Mouse (Mus musculus) forebrain, embryonic 15.5 days (tissue): Measurements from ENCODE around the gene Kif26b. TPM values are rescaled to one million over a fixed set of nuclear protein-coding genes. Genes with fewer than 3 reads are reported as not detected.

Experiments used
- ATAC-seq: fragments of 200-750 bp; cut with Nextera tagmentation; replicated peaks from 2 replicates; pipeline ENCODE4 v1.8.0; 2017; ENCODE audit warnings: mild to moderate bottlenecking, moderate TSS enrichment, moderate library complexity
- H3K27ac ChIP-seq: fragments of 300-500 bp; sonication (generic); replicated peaks from 2 replicates; pipeline ENCODE4 v1.5.1; 2015; ENCODE audit warnings: mild to moderate bottlenecking, inconsistent platforms
- H3K27me3 ChIP-seq: fragments of 300-500 bp; sonication (generic); 2 replicates; pipeline ENCODE4 v1.6.1; 2015; ENCODE audit warnings: inconsistent platforms
- H3K36me3 ChIP-seq: fragments of 300-500 bp; sonication (generic); 2 replicates; pipeline ENCODE4 v1.6.1; 2015; ENCODE audit warnings: mild to moderate bottlenecking, inconsistent platforms
- H3K4me1 ChIP-seq: fragments of 300-500 bp; sonication (generic); 2 replicates; pipeline ENCODE4 v1.6.1; 2015; ENCODE audit warnings: inconsistent platforms
- H3K4me2 ChIP-seq: fragments of 300-500 bp; sonication (generic); replicated peaks from 2 replicates; pipeline ENCODE4 v1.6.1; 2015; ENCODE audit warnings: mild to moderate bottlenecking, inconsistent platforms
- H3K4me3 ChIP-seq: fragments of 300-500 bp; sonication (generic); 2 replicates; pipeline ENCODE4 v1.5.1; 2015; ENCODE audit warnings: mild to moderate bottlenecking, inconsistent platforms
- H3K9ac ChIP-seq: fragments of 300-500 bp; sonication (generic); replicated peaks from 2 replicates; pipeline ENCODE4 v1.6.1; 2015; ENCODE audit warnings: mild to moderate bottlenecking, inconsistent platforms
- H3K9me3 ChIP-seq: fragments of 300-500 bp; sonication (generic); 2 replicates; pipeline ENCODE4 v1.6.1; 2016; ENCODE audit warnings: inconsistent platforms
- WGBS: fragments of 180-500 bp; shearing (Covaris S2); methylation state at CpG from one replicate; pipeline ENCODE4 v1.1.7; 2015; ENCODE audit warnings: mixed read lengths; 5-methylcytosine and 5-hydroxymethylcytosine counted together
- polyA plus RNA-seq: library from polyadenylated mRNA; unstranded; fragments of >200 nt; fragmentation: Nextera tagmentation; extraction: Ambion mirVana; gene quantifications from 2 replicates; pipeline ENCODE4 v1.2.1, GENCODE M21; 2015

The Kif26b gene
- polyA plus RNA-seq, 1 experiment from 2014 or later = 4.3 TPM

- Histone ChIP-seq H3K27ac (no peak overlapping the region), H3K36me3 (no peaks in the 10 kb centered on the region), H3K9ac (no peak overlapping the region), H3K4me1 (no peaks in the 10 kb centered on the region), H3K4me3 (no peak overlapping the region), H3K4me2 (no peak overlapping the region), H3K27me3 (no peaks in the 10 kb centered on the region), H3K9me3 (no peaks in the 10 kb centered on the region)
- no peak for ATAC-seq
- WGBS = 84% methylated on average over 4 of the region's 4 CpGs
These were observed 126.6 kb downstream of the Kif26b start for GRCm38 (mm10) chr1:178655525-178655924.

- Histone ChIP-seq H3K4me1 (no peaks in the 10 kb centered on the region), H3K36me3 (no peaks in the 10 kb centered on the region), H3K4me2 (no peak overlapping the region), H3K27ac (no peak overlapping the region), H3K9ac (no peak overlapping the region), H3K4me3 (no peak overlapping the region), H3K9me3 (no peaks in the 10 kb centered on the region), H3K27me3 (no peaks in the 10 kb centered on the region)
- WGBS = 62% methylated on average over 3 of the region's 3 CpGs
- ATAC-seq = no peak
These were observed 132.1 kb downstream of the Kif26b start for GRCm38 (mm10) chr1:178661035-178661434.

- no peak for ATAC-seq
- H3K4me3 ChIP-seq = no peak overlapping the region
- no peaks in the 10 kb centered on the region for H3K36me3 ChIP-seq
- 73% methylated on average over 5 of the region's 5 CpGs for WGBS
- H3K4me1 ChIP-seq = no peaks in the 10 kb centered on the region
- H3K27me3 ChIP-seq = no peaks in the 10 kb centered on the region
- H3K27ac ChIP-seq = no peak overlapping the region
- no peaks in the 10 kb centered on the region for H3K9me3 ChIP-seq
- no peak overlapping the region for H3K9ac ChIP-seq
- H3K4me2 ChIP-seq = no peak overlapping the region
These were observed 132.6 kb downstream of the Kif26b start for GRCm38 (mm10) chr1:178661556-178661955.

- H3K27me3 ChIP-seq = no peaks in the 10 kb centered on the region
- ATAC-seq = no peak
- no peak overlapping the region for H3K9ac ChIP-seq
- H3K9me3 ChIP-seq = no peaks in the 10 kb centered on the region
- no peak overlapping the region for H3K27ac ChIP-seq
- no peaks in the 10 kb centered on the region for H3K36me3 ChIP-seq
- 69% methylated on average over 1 of the region's 1 CpGs for WGBS
- H3K4me2 ChIP-seq = no peak overlapping the region
- H3K4me3 ChIP-seq = no peak overlapping the region
- no peaks in the 10 kb centered on the region for H3K4me1 ChIP-seq
These were observed 134.6 kb downstream of the Kif26b start for GRCm38 (mm10) chr1:178663539-178663938.

- no peak for ATAC-seq
- 69% methylated on average over 5 of the region's 5 CpGs for WGBS
These were observed 135.5 kb downstream of the Kif26b start for GRCm38 (mm10) chr1:178664271-178664969.

GRCm38 (mm10) chr1:178666524-178666923 lies 137.6 kb downstream of the Kif26b start:
- no peaks in the 10 kb centered on the region for H3K4me1 ChIP-seq
- H3K4me3 ChIP-seq = no peak overlapping the region
- no peak overlapping the region for H3K9ac ChIP-seq
- H3K27ac ChIP-seq = no peak overlapping the region
- WGBS = 72% methylated on average over 7 of the region's 7 CpGs
- H3K4me2 ChIP-seq = no peak overlapping the region
- no peaks in the 10 kb centered on the region for H3K9me3 ChIP-seq
- no peaks in the 10 kb centered on the region for H3K36me3 ChIP-seq
- no peaks in the 10 kb centered on the region for H3K27me3 ChIP-seq
- no peak for ATAC-seq

More at GRCm38 (mm10) chr1:178664271-178664969, 135.5 kb downstream of the Kif26b start:
- Histone ChIP-seq H3K4me2 (no peak overlapping the region), H3K9me3 (no peaks in the 10 kb centered on the region), H3K4me3 (no peak overlapping the region), H3K27ac (no peak overlapping the region), H3K4me1 (no peaks in the 10 kb centered on the region), H3K27me3 (no peaks in the 10 kb centered on the region), H3K36me3 (no peaks in the 10 kb centered on the region), H3K9ac (no peak overlapping the region)

GRCm38 (mm10) chr1:178667808-178668207 lies 138.9 kb downstream of the Kif26b start:
- ATAC-seq = no peak
- 86% methylated on average over 7 of the region's 7 CpGs for WGBS
- no peaks in the 10 kb centered on the region for H3K9me3 ChIP-seq

GRCm38 (mm10) chr1:178668907-178669306 lies 140.0 kb downstream of the Kif26b start:
- Histone ChIP-seq H3K9me3 (no peaks in the 10 kb centered on the region), H3K4me3 (no peak overlapping the region), H3K27ac (no peak overlapping the region), H3K27me3 (no peaks in the 10 kb centered on the region), H3K4me2 (no peak overlapping the region), H3K9ac (no peak overlapping the region), H3K4me1 (no peaks in the 10 kb centered on the region), H3K36me3 (no peaks in the 10 kb centered on the region)
- ATAC-seq = no peak
- 94% methylated on average over 4 of the region's 4 CpGs for WGBS

More at GRCm38 (mm10) chr1:178667808-178668207, 138.9 kb downstream of the Kif26b start:
- Histone ChIP-seq H3K9ac (no peak overlapping the region), H3K36me3 (no peaks in the 10 kb centered on the region), H3K4me1 (no peaks in the 10 kb centered on the region), H3K4me2 (no peak overlapping the region), H3K27ac (no peak overlapping the region), H3K27me3 (no peaks in the 10 kb centered on the region), H3K4me3 (no peak overlapping the region)

GRCm38 (mm10) chr1:178673051-178673450 lies 144.1 kb downstream of the Kif26b start:
- H3K36me3 ChIP-seq = no peaks in the 10 kb centered on the region
- H3K9me3 ChIP-seq = no peaks in the 10 kb centered on the region
- no peak overlapping the region for H3K27ac ChIP-seq
- H3K27me3 ChIP-seq = no peaks in the 10 kb centered on the region
- ATAC-seq = no peak
- no peaks in the 10 kb centered on the region for H3K4me1 ChIP-seq
- no peak overlapping the region for H3K9ac ChIP-seq
- no peak overlapping the region for H3K4me3 ChIP-seq
- no peak overlapping the region for H3K4me2 ChIP-seq
- WGBS = 55% methylated on average over 7 of the region's 7 CpGs

- Histone ChIP-seq H3K4me1 (no peaks in the 10 kb centered on the region), H3K9me3 (no peaks in the 10 kb centered on the region), H3K4me2 (no peak overlapping the region), H3K27ac (no peak overlapping the region), H3K9ac (no peak overlapping the region), H3K4me3 (no peak overlapping the region), H3K36me3 (no peaks in the 10 kb centered on the region), H3K27me3 (no peaks in the 10 kb centered on the region)
- WGBS = 86% methylated on average over 2 of the region's 2 CpGs
- no peak for ATAC-seq
These were observed 144.6 kb downstream of the Kif26b start for GRCm38 (mm10) chr1:178673506-178673905.

GRCm38 (mm10) chr1:178675542-178676252 lies 146.8 kb downstream of the Kif26b start:
- Histone ChIP-seq H3K4me1 (no peaks in the 10 kb centered on the region), H3K9ac (no peak overlapping the region), H3K36me3 (no peaks in the 10 kb centered on the region), H3K9me3 (no peaks in the 10 kb centered on the region), H3K27me3 (no peaks in the 10 kb centered on the region), H3K4me3 (no peak overlapping the region), H3K4me2 (no peak overlapping the region), H3K27ac (no peak overlapping the region)
- no peak for ATAC-seq
- WGBS = 83% methylated on average over 3 of the region's 3 CpGs

GRCm38 (mm10) chr1:178677160-178677559 lies 148.2 kb downstream of the Kif26b start:
- Histone ChIP-seq H3K27me3 (no peaks in the 10 kb centered on the region), H3K9ac (no peak overlapping the region), H3K4me2 (no peak overlapping the region), H3K9me3 (no peaks in the 10 kb centered on the region), H3K4me1 (no peaks in the 10 kb centered on the region), H3K36me3 (no peaks in the 10 kb centered on the region), H3K4me3 (no peak overlapping the region), H3K27ac (no peak overlapping the region)
- WGBS = 50% methylated on average over 12 of the region's 12 CpGs
- ATAC-seq = no peak
